Mouse (Mus musculus) MEL (cell line): ENCODE results near the gene Myo1e. TPM values are rescaled to one million over a fixed set of nuclear protein-coding genes. Genes with fewer than 3 reads are reported as not detected.

Source experiments
- DNase-seq: peaks from one replicate; pipeline ENCODE4 v3.0.0; 2011; ENCODE audit warnings: low read depth, low spot score
- H3K27ac ChIP-seq: 2 replicates; pipeline ENCODE4 v1.5.1; 2012; ENCODE audit warnings: low read depth, mild to moderate bottlenecking, control low read depth, low read length, moderate library complexity; ENCODE audit not compliant: control insufficient read depth
- H3K27me3 ChIP-seq, 2 experiments: fragments of 150-350 bp in 1 of 2; sonication (generic) in 1 of 2; 2 replicates each; pipeline ENCODE4 v1.6.1; 2012; ENCODE audit warnings: low read length in 2 of 2, mild to moderate bottlenecking in 2 of 2, improper control_type of control experiment in 1 of 2, moderate library complexity in 1 of 2; ENCODE audit not compliant: insufficient read depth in 2 of 2, control insufficient read depth in 1 of 2
- H3K36me3 ChIP-seq, 2 experiments: 2 replicates each; pipeline ENCODE4 v1.6.1; 2012 to 2014; ENCODE audit warnings: low read length in 2 of 2, improper control_type of control experiment in 1 of 2, inconsistent platforms in 1 of 2, mild to moderate bottlenecking in 1 of 2; ENCODE audit not compliant: insufficient read depth in 2 of 2, control insufficient read depth in 1 of 2
- H3K4me1 ChIP-seq, 2 experiments: fragments of 150-350 bp in 1 of 2; sonication (generic) in 1 of 2; 2 replicates each; pipeline ENCODE4 v1.6.1; 2012; ENCODE audit warnings: low read length in 2 of 2, improper control_type of control experiment in 1 of 2, mild to moderate bottlenecking in 1 of 2; ENCODE audit not compliant: insufficient read depth in 2 of 2, control insufficient read depth in 1 of 2
- H3K4me3 ChIP-seq, 2 experiments: fragments of 150-350 bp in 1 of 2; sonication (generic) in 1 of 2; 2 replicates each; pipeline ENCODE4 v1.5.1; 2012; ENCODE audit warnings: low read depth in 2 of 2, low read length in 2 of 2, mild to moderate bottlenecking in 2 of 2, moderate library complexity in 2 of 2, control low read depth in 1 of 2, improper control_type of control experiment in 1 of 2; ENCODE audit not compliant: control insufficient read depth in 1 of 2, insufficient read depth in 1 of 2
- H3K79me2 ChIP-seq: 2 replicates; pipeline ENCODE4 v1.6.1; 2012; ENCODE audit warnings: mild to moderate bottlenecking, low read length, moderate library complexity; ENCODE audit not compliant: control insufficient read depth, poor library complexity, insufficient read depth
- H3K9ac ChIP-seq: 2 replicates; pipeline ENCODE4 v1.6.1; 2012; ENCODE audit warnings: low read depth, mild to moderate bottlenecking, control low read depth, low read length, moderate library complexity; ENCODE audit not compliant: control insufficient read depth, poor library complexity, severe bottlenecking
- H3K9me3 ChIP-seq: fragments of 150-350 bp; sonication (generic); replicated peaks from 2 replicates; pipeline ENCODE4 v1.6.1; 2012; ENCODE audit warnings: mild to moderate bottlenecking, low read length, improper control_type of control experiment, moderate library complexity; ENCODE audit not compliant: insufficient read depth
- BHLHE40 ChIP-seq: IDR thresholded peaks from 2 replicates; pipeline ENCODE4 v1.6.1; 2012; ENCODE audit warnings: low read depth, mild to moderate bottlenecking, inconsistent platforms, low read length, improper control_type of control experiment, borderline replicate concordance
- CHD2 ChIP-seq: IDR thresholded peaks from 2 replicates; pipeline ENCODE4 v1.6.1; 2011; ENCODE audit warnings: low read length, improper control_type of control experiment
- CTCF ChIP-seq, 3 experiments: IDR thresholded peaks in 2 of 3; conservative IDR thresholded peaks in 1 of 3; 2 replicates each; pipeline ENCODE4 v1.5.1; 2011 to 2012; ENCODE audit warnings: low read length in 3 of 3, low read depth in 2 of 3, mild to moderate bottlenecking in 2 of 3, improper control_type of control experiment in 1 of 3, inconsistent platforms in 1 of 3, mixed read lengths in 1 of 3, moderate library complexity in 1 of 3; ENCODE audit not compliant: control insufficient read depth in 1 of 3, insufficient read depth in 1 of 3, poor library complexity in 1 of 3, severe bottlenecking in 1 of 3
- EP300 ChIP-seq, 2 experiments: IDR thresholded peaks; 2 replicates each; pipeline ENCODE4 v1.6.1; 2011; ENCODE audit warnings: improper control_type of control experiment in 2 of 2, low read length in 2 of 2, low read depth in 1 of 2, mild to moderate bottlenecking in 1 of 2
- GABPA ChIP-seq: IDR thresholded peaks from 2 replicates; pipeline ENCODE4 v1.6.1; 2012; ENCODE audit warnings: low read depth, mild to moderate bottlenecking, inconsistent platforms, low read length, improper control_type of control experiment, moderate library complexity
- JUND ChIP-seq: IDR thresholded peaks from 2 replicates; pipeline ENCODE4 v1.6.1; 2011; ENCODE audit warnings: low read depth, mild to moderate bottlenecking, improper control_type of control experiment, low read length
- MAFK ChIP-seq: IDR thresholded peaks from 2 replicates; pipeline ENCODE4 v1.6.1; 2011; ENCODE audit warnings: low read depth, mild to moderate bottlenecking, low read length, improper control_type of control experiment, borderline replicate concordance
- MAX ChIP-seq: IDR thresholded peaks from 2 replicates; pipeline ENCODE4 v1.6.1; 2011; ENCODE audit warnings: low read length, improper control_type of control experiment
- POLR2AphosphoS2 ChIP-seq: IDR thresholded peaks from 2 replicates; pipeline ENCODE4 v1.6.1; 2011; ENCODE audit warnings: low read length, improper control_type of control experiment
- RAD21 ChIP-seq: IDR thresholded peaks from 2 replicates; pipeline ENCODE4 v1.6.1; 2011; ENCODE audit warnings: mild to moderate bottlenecking, low read depth, low read length, improper control_type of control experiment
- SMC3 ChIP-seq: IDR thresholded peaks from 2 replicates; pipeline ENCODE4 v1.6.1; 2011; ENCODE audit warnings: low read depth, low read length, improper control_type of control experiment
- TBP ChIP-seq: IDR thresholded peaks from 2 replicates; pipeline ENCODE4 v1.8.0; 2011; ENCODE audit warnings: low read depth, low read length, improper control_type of control experiment
- TCF12 ChIP-seq: IDR thresholded peaks from 2 replicates; pipeline ENCODE4 v1.6.1; 2014; ENCODE audit warnings: low read depth, mild to moderate bottlenecking, inconsistent platforms, low read length, improper control_type of control experiment, moderate library complexity
- USF2 ChIP-seq, 2 experiments: IDR thresholded peaks; 2 replicates each; pipeline ENCODE4 v1.6.1; 2011 to 2012; ENCODE audit warnings: improper control_type of control experiment in 2 of 2, low read length in 2 of 2, borderline replicate concordance in 1 of 2, inconsistent platforms in 1 of 2, low read depth in 1 of 2, mild to moderate bottlenecking in 1 of 2; ENCODE audit not compliant: insufficient read depth in 1 of 2
- ZC3H11A ChIP-seq: IDR thresholded peaks from 2 replicates; pipeline ENCODE4 v1.6.1; 2012; ENCODE audit warnings: low read depth, mild to moderate bottlenecking, inconsistent platforms, low read length, improper control_type of control experiment
- ZKSCAN1 ChIP-seq: IDR thresholded peaks from 2 replicates; pipeline ENCODE4 v1.6.1; 2012; ENCODE audit warnings: low read depth, mild to moderate bottlenecking, inconsistent platforms, low read length, improper control_type of control experiment, moderate library complexity
- ZNF384 ChIP-seq: IDR thresholded peaks from 2 replicates; pipeline ENCODE4 v1.6.1; 2012; ENCODE audit warnings: low read depth, mild to moderate bottlenecking, inconsistent platforms, low read length, improper control_type of control experiment
- polyA plus RNA-seq, 2 experiments: library from polyadenylated mRNA; stranded (reverse) in 1 of 2; unstranded in 1 of 2; fragments of >175 nt in 1 of 2; fragments of >200 nt in 1 of 2; gene quantifications; 2 replicates each; pipeline versions ENCODE4 v1.2.1 to v1.2.4; 2012; ENCODE audit warnings: low replicate concordance in 2 of 2, low read depth in 1 of 2; ENCODE audit not compliant: insufficient read length in 2 of 2, insufficient read depth in 1 of 2, missing spikeins in 1 of 2
- total RNA-seq: library from RNA; depleted of rRNA; stranded (reverse); fragments of 300-350 nt; gene quantifications from 2 replicates; pipeline ENCODE4 v1.2.3, GENCODE M21; 2012

Gene Myo1e
- total and polyA plus RNA-seq, 3 experiments = 4.9 to 7.8 TPM; not detected in 1

DNA sequence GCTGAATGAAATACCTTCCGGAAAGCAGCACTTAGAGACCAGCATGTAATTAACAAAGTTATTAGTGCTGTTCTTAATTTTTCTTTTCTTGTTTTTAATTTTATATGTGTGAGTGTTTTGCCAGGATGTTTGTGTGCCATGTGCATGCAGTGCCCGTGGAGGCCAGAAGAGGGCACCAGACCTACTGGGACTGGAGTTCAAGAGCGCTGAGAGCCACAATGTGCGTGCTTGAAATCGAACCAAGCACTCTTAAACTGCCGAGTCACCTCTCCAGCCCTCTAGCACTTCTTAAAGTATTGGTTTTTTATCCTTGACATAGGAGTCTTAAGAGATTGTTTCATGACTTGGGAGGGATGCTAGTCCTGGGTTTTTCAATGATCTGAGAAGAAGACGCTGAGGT is 38.2 kb upstream of the Myo1e start:
- TF ChIP-seq CTCF (IDR thresholded peaks at IDR 0.05 in 2 of 3, conservative IDR thresholded peaks at IDR 0.05 in 1 of 3; ENCODE audit: control insufficient read depth in 1 of 3, insufficient read depth in 1 of 3, low read depth in 2 of 3, low read length in 3 of 3, poor library complexity in 1 of 3, severe bottlenecking in 1 of 3) = peak; percentile 60 to 71 (median 64)
- peak; percentile 33 for TF ChIP-seq RAD21
- TF ChIP-seq SMC3 = peak; percentile 51
- no peak for TF ChIP-seq GABPA
- no peak for TF ChIP-seq MAFK
- no peak for TF ChIP-seq MAX
- no peak for TF ChIP-seq TBP
- TF ChIP-seq ZKSCAN1 = no peak
- H3K9me3 ChIP-seq = no peaks in the 10 kb centered on the region

DNA sequence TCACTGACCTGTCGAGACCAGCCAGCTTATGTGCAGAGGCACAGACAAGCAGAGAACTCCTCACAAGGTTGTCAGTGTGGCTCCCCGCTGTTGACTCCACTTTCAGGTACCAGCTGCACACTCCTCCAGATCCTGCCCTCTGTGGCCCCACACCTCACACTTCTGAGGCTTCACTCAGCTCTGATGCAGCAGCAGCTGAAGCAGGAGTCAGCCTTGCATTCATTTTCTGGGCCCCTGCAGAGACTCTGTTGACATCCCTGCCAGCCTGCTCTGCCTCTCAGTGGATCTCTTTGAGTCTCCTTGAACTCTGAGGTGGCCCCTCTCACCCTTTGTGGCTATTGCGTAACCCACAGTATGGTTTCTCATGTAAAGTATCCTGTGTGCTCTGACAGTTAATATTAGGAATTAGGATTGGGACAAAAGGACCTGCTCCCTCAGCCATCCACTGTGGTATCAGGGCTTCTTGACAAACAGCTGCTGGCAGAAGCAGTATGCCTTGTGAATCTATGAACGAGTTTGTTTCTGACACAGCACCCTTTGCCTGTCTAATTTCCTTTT is 32.8 kb upstream of the Myo1e start:
- H3K4me3 ChIP-seq = no peak overlapping the region
- H3K36me3 ChIP-seq = no peaks in the 10 kb centered on the region
- no peaks in the 10 kb centered on the region for H3K79me2 ChIP-seq
- no peaks in the 10 kb centered on the region for H3K9me3 ChIP-seq
- H3K4me1 ChIP-seq = no peaks in the 10 kb centered on the region
- H3K9ac ChIP-seq = no peak overlapping the region
- no peaks in the 10 kb centered on the region; a peak in 1 of 4 replicates for H3K27me3 ChIP-seq
- H3K27ac ChIP-seq = no peak overlapping the region
- no peak for DNase-seq
- no peak for TF ChIP-seq CHD2
- TF ChIP-seq POLR2AphosphoS2 = no peak
- no peak for TF ChIP-seq RAD21
- no peak for TF ChIP-seq TCF12
- TF ChIP-seq TBP = no peak
- TF ChIP-seq GABPA = no peak
- no peak for TF ChIP-seq USF2 (IDR thresholded peaks at IDR 0.05; ENCODE audit: borderline replicate concordance in 1 of 2, insufficient read depth in 1 of 2, low read depth in 1 of 2, low read length in 2 of 2)
- no peak for TF ChIP-seq ZC3H11A
- TF ChIP-seq JUND = no peak
- no peak for TF ChIP-seq CTCF (IDR thresholded peaks at IDR 0.05 in 2 of 3, conservative IDR thresholded peaks at IDR 0.05 in 1 of 3; ENCODE audit: control insufficient read depth in 1 of 3, insufficient read depth in 1 of 3, low read depth in 2 of 3, low read length in 3 of 3, poor library complexity in 1 of 3, severe bottlenecking in 1 of 3)
- TF ChIP-seq EP300 (IDR thresholded peaks at IDR 0.05; ENCODE audit: low read depth in 1 of 2, low read length in 2 of 2) = no peak
- no peak for TF ChIP-seq ZNF384
- TF ChIP-seq BHLHE40 = no peak
- no peak for TF ChIP-seq MAFK

More for the DNA sequence above, 38.2 kb upstream of the Myo1e start:
- DNase-seq = peak; percentile 35
- Histone ChIP-seq H3K36me3 (no peaks in the 10 kb centered on the region), H3K27ac (no peak overlapping the region), H3K9ac (no peak overlapping the region), H3K27me3 (no peaks in the 10 kb centered on the region; a peak in 1 of 4 replicates), H3K4me3 (no peak overlapping the region), H3K79me2 (no peaks in the 10 kb centered on the region), H3K4me1 (no peaks in the 10 kb centered on the region)
